Mouse (Mus musculus): ENCODE measurements around the gene Nmral1. TPM values are rescaled to one million over a fixed set of nuclear protein-coding genes. Genes with fewer than 3 reads are reported as not detected.

Nmral1 gene
- total RNA-seq, 2 experiments from 2014 or later: 10.8 to 11.0 TPM

DNA sequence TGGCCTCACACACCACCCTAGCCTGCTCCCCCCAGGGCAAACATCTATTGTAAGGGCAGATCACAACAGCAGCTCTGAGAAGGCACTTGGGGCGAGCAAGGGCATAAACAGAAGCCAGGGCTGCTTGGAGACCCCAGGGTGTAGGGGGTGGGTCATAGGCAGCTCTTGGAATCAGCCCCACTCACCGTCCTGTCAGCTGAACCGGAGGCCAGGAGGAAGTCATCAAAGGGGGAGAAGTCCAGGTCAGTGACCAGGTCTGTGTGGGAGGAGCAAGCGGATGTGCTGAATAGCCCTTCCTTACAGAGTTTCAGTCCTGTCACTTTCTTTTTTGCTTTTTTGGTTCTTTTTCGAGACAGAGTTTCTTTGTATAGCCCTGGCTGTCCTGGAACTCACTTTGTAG lies 48.8 kb downstream of the Nmral1 start:
- no peak for DNase-seq (ENCODE audit: low spot score in 2 of 2)
- intact Hi-C loops (cut with DNase I): no loop called here

DNA sequence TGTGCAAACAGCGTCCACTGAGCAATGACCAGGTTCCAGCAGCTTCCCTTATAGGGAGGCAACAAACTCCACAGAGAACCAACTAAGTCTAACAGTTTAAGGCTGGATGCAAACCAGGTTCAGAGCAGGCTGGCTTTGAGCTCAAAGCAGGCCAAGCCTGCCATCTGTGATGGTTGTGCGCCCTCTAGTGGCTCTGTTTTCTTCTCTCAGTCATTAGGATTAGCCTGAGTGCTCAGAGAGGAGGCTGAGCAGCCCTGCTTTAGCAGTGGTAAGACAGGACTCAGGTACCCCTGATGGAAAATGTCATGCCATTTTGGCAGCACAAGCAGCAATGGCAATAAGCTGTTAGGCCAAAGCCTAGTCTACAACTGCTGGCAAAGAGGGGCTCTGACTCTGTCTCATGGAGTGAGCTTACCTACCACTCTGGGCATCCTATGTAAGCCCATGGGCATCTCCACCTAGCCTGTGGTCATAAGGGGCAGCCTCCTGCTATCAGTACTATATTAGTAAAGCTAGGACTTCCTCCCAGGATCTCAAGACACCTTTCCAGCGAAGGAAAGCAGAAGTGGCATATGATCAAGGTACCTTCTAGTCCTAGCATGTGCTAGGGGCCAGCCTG lies 51.9 kb downstream of the Nmral1 start:
- intact Hi-C loops (cut with DNase I): loop anchor here (1.0 to 5.0 kb wide), 2 partner anchors 37 to 110 kb away; partner anchors contain the start of gene Tfap4
- DNase-seq (ENCODE audit: low spot score in 2 of 2): peak; percentile 74 to 85

DNA sequence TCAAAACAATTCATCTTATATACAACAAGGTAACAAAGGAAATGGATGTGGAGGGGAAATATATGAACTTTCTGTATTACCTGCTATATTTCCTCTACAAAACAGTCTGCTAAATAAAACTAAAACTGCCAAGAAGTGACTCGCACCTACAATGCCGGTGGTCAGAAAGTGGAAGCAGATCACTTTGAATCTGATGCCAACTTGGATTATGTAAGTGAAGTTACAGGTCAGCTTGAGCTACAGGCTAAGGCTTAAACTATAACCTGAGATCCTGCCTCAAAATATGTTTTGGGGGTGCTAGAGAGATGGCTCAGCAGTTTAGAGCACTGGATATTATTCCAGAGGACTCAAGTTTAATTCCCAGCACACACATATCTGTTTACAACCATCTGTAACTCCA lies 53.4 kb downstream of the Nmral1 start:
- intact Hi-C loops (cut with DNase I): loop anchor here (5.0 kb wide), 1 partner anchor 108 kb away; the partner anchor contains the start of gene Tfap4
- DNase-seq (ENCODE audit: low spot score in 2 of 2): no peak

DNA sequence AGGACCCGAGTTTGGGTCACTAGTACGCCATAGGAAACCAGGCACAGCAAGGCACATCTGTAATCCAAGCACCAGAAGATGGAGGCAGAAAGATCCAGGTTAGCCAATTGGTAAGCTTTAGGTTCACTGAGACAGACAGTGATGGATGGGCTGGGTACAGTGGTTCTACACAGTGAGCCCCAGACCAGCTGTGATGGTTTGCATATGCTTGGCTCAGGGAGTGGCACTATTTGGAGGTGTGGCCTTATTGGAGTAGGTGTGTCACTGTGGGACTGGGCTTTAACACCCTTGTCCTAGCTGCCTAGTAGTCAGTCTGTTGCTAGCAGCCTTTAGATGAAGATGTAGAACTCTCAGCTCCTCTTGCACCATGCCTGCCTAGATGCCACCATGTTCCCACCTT lies 55.4 kb downstream of the Nmral1 start:
- no peak for DNase-seq (ENCODE audit: low spot score in 2 of 2)
- intact Hi-C loops (cut with DNase I): no loop called here

DNA sequence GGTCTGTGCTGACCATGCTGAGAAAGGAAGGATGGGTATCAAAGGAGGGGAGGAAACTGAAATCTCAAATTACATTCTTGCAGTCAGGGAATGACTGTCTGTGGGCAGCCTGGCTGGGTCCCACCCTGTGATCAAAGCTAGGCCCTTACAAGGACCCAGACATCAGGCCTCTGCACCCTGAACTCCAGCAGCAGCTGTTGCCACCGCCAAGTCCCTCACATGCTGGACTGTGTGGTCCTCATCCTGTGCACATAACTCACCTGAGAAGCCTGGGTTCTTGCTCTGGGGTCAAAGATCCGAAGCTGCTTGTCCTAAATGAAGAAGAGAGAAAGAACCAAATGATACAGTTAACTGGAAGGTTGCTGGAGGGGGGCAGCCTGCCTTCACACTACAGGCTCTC lies 57.6 kb downstream of the Nmral1 start:
- DNase-seq (ENCODE audit: low spot score in 2 of 2): no peak
- intact Hi-C loops (cut with DNase I): no loop called here

Other genes starting within 250 kb of the Nmral1 start
- gene Srl, start 177.5 kb downstream of the Nmral1 start, total RNA-seq (2021): 1 to 10 TPM; 6.7 to 9.6 TPM
- 1 to 10 TPM; 3.3 TPM for gene Tfap4, start 159.5 kb downstream of the Nmral1 start, total RNA-seq (2021)
- gene Glis2, start 124.6 kb downstream of the Nmral1 start, total RNA-seq (2021): 10 to 100 TPM; 12.0 to 13.2 TPM
- gene Pam16, start 94.4 kb downstream of the Nmral1 start, total RNA-seq (2021): 10 to 100 TPM; 75.3 to 86.0 TPM
- gene Vasn, start 79.4 kb downstream of the Nmral1 start, total RNA-seq (2021): 10 to 100 TPM in 1 of 2 experiments, 1 to 10 TPM in 1; 9.8 to 11.2 TPM
- gene Dnaja3, start 79.4 kb downstream of the Nmral1 start, total RNA-seq (2021): 10 to 100 TPM; 59.4 to 66.5 TPM
- gene Coro7, start 39.6 kb downstream of the Nmral1 start, total RNA-seq (2021): 100 to 1,000 TPM in 1 of 2 experiments, 10 to 100 TPM in 1; 88.4 to 100 TPM
- 10 to 100 TPM; 77.2 to 88.6 TPM for gene Hmox2, start 7.0 kb upstream of the Nmral1 start, total RNA-seq (2021)
- 100 to 1,000 TPM; 189 to 197 TPM for gene Cdip1, start 70.9 kb upstream of the Nmral1 start, total RNA-seq (2021)
- gene 4930562C15Rik, start 116.1 kb upstream of the Nmral1 start, total RNA-seq (2021): not detected
- gene Ubald1, start 161.0 kb upstream of the Nmral1 start, total RNA-seq (2021): 10 to 100 TPM; 83.9 to 86.9 TPM
- gene Mgrn1, start 166.9 kb upstream of the Nmral1 start, total RNA-seq (2021): 100 to 1,000 TPM; 207 to 218 TPM
- 10 to 100 TPM; 70.6 to 77.8 TPM for gene Nudt16l1, start 219.4 kb upstream of the Nmral1 start, total RNA-seq (2021)
- gene Anks3, start 244.8 kb upstream of the Nmral1 start, total RNA-seq (2021): 10 to 100 TPM; 42.1 to 74.9 TPM